Mouse (Mus musculus) liver, postnatal 0 days (tissue): ENCODE results near the gene Btbd18. TPM values are rescaled to one million over a fixed set of nuclear protein-coding genes. Genes with fewer than 3 reads are reported as not detected.

Experiments used
- ATAC-seq: fragments of 200-750 bp; cut with Nextera tagmentation; 2 replicates; pipeline ENCODE4 v1.8.0; 2017; ENCODE audit warnings: mild to moderate bottlenecking, moderate library complexity
- DNase-seq: peaks from one replicate; pipeline ENCODE4 v3.0.0-alpha.2; 2016
- H3K27ac ChIP-seq: fragments of 300-500 bp; sonication (generic); 2 replicates; pipeline ENCODE4 v1.5.1; 2014; ENCODE audit warnings: antibody characterized with exemption, moderate library complexity, mild to moderate bottlenecking, low read depth
- H3K27me3 ChIP-seq: fragments of 300-500 bp; sonication (generic); 2 replicates; pipeline ENCODE4 v1.6.1; 2014; ENCODE audit warnings: low read length, control low read depth, mixed read lengths; ENCODE audit not compliant: insufficient read depth
- H3K36me3 ChIP-seq: fragments of 300-500 bp; sonication (generic); replicated peaks from 2 replicates; pipeline ENCODE4 v1.6.1; 2014; ENCODE audit warnings: mild to moderate bottlenecking, control low read depth, low read length, moderate library complexity, mixed read lengths; ENCODE audit not compliant: insufficient read depth
- H3K4me1 ChIP-seq: fragments of 300-500 bp; sonication (generic); 2 replicates; pipeline ENCODE4 v1.6.1; 2014; ENCODE audit warnings: antibody characterized with exemption, mild to moderate bottlenecking, control low read depth; ENCODE audit not compliant: insufficient read depth
- H3K4me2 ChIP-seq: fragments of 300-500 bp; sonication (generic); 2 replicates; pipeline ENCODE4 v1.6.1; 2014; ENCODE audit warnings: low read depth, mild to moderate bottlenecking, low read length, moderate library complexity, mixed read lengths
- H3K4me3 ChIP-seq: fragments of 300-500 bp; sonication (generic); 2 replicates; pipeline ENCODE4 v1.5.1; 2014; ENCODE audit warnings: low read depth, low read length
- H3K9ac ChIP-seq: fragments of 300-500 bp; sonication (generic); replicated peaks from 2 replicates; pipeline ENCODE4 v1.6.1; 2014; ENCODE audit warnings: mild to moderate bottlenecking, moderate library complexity
- H3K9me3 ChIP-seq: fragments of 300-500 bp; sonication (generic); 2 replicates; pipeline ENCODE4 v1.6.1; 2016; ENCODE audit warnings: mild to moderate bottlenecking, control low read depth, low read length, mixed read lengths
- CTCF ChIP-seq: sonication (generic); IDR thresholded peaks from 2 replicates; pipeline ENCODE4 v1.5.1; 2016; ENCODE audit warnings: antibody characterized with exemption, low read depth
- EP300 ChIP-seq: IDR thresholded peaks from 2 replicates; pipeline ENCODE4 v1.6.1; 2016; ENCODE audit warnings: antibody characterized with exemption, low read depth, mild to moderate bottlenecking
- WGBS: fragments of 180-500 bp; shearing (Covaris S2); extraction: QIAGEN DNeasy Blood & Tissue Kit; methylation state at CpG from one replicate; pipeline ENCODE4 v1.1.7; 2014; ENCODE audit not compliant: insufficient replicate concordance; 5-methylcytosine and 5-hydroxymethylcytosine counted together
- polyA plus RNA-seq: library from polyadenylated mRNA; unstranded; fragments of >200 nt; fragmentation: Nextera tagmentation; extraction: Ambion mirVana; gene quantifications from 2 replicates; pipeline ENCODE4 v1.2.1, GENCODE M21; 2015

Btbd18 gene
- polyA plus RNA-seq, 1 experiment from 2014 or later, result not detected

- Histone ChIP-seq H3K27me3 (no peaks in the 10 kb centered on the region), H3K4me1 (peaks cover 12% of the 10 kb centered on the region), H3K9ac (no peak overlapping the region), H3K36me3 (peaks cover 61% of the 10 kb centered on the region), H3K27ac (no peak overlapping the region), H3K4me2 (no peak overlapping the region), H3K4me3 (no peak overlapping the region), H3K9me3 (no peaks in the 10 kb centered on the region)
- DNase-seq (no peak), ATAC-seq (no peak)
- 84% methylated on average over 5 of the region's 5 CpGs for WGBS
- no peak for TF ChIP-seq EP300
- no peak for TF ChIP-seq CTCF
These were observed 45.5 kb downstream of the Btbd18 start for GRCm38 (mm10) chr2:84704329-84704728.

GRCm38 (mm10) chr2:84705295-84705694, 46.4 kb downstream of the Btbd18 start:
- Histone ChIP-seq H3K9me3 (no peaks in the 10 kb centered on the region), H3K4me3 (no peak overlapping the region), H3K36me3 (peaks cover 59% of the 10 kb centered on the region), H3K9ac (no peak overlapping the region), H3K27ac (no peak overlapping the region), H3K4me1 (peaks cover 12% of the 10 kb centered on the region), H3K4me2 (no peak overlapping the region), H3K27me3 (no peaks in the 10 kb centered on the region)
- TF ChIP-seq CTCF (no peak), EP300 (no peak)
- no peak for DNase-seq
- WGBS, result 70% methylated on average over 1 of the region's 1 CpGs
- ATAC-seq, result no peak

GRCm38 (mm10) chr2:84707523-84707922, 48.6 kb downstream of the Btbd18 start:
- Histone ChIP-seq H3K9me3 (no peaks in the 10 kb centered on the region), H3K36me3 (peaks cover 57% of the 10 kb centered on the region), H3K4me3 (no peak overlapping the region), H3K4me1 (peaks cover 15% of the 10 kb centered on the region), H3K27ac (no peak overlapping the region), H3K4me2 (no peak overlapping the region), H3K9ac (0 out of 2 replicates have a peak overlapping the region, but pooled peaks have one; percentile 6), H3K27me3 (no peaks in the 10 kb centered on the region)
- TF ChIP-seq EP300 (no peak), CTCF (no peak)
- 84% methylated on average over 1 of the region's 1 CpGs for WGBS
- no peak for DNase-seq
- no peak for ATAC-seq

- WGBS, result 93% methylated on average over 2 of the region's 2 CpGs
- no peak overlapping the region for H3K4me2 ChIP-seq
- TF ChIP-seq CTCF, result no peak
- no peak for TF ChIP-seq EP300
- no peaks in the 10 kb centered on the region for H3K9me3 ChIP-seq
- H3K27ac ChIP-seq, result no peak overlapping the region
- DNase-seq (no peak), ATAC-seq (no peak)
- H3K9ac ChIP-seq, result no peak overlapping the region
- no peak overlapping the region for H3K4me3 ChIP-seq
- no peaks in the 10 kb centered on the region for H3K27me3 ChIP-seq
- peaks cover 10% of the 10 kb centered on the region for H3K4me1 ChIP-seq
- H3K36me3 ChIP-seq, result peaks cover 35% of the 10 kb centered on the region
These were observed 53.0 kb downstream of the Btbd18 start for GRCm38 (mm10) chr2:84711898-84712297.

- peaks cover 15% of the 10 kb centered on the region for H3K36me3 ChIP-seq
- H3K27ac ChIP-seq, result peak overlapping the region; percentile 94
- H3K27me3 ChIP-seq, result no peaks in the 10 kb centered on the region
- TF ChIP-seq EP300, result no peak
- H3K9ac ChIP-seq, result peak overlapping the region; percentile 93
- peak overlapping the region; percentile 62 for H3K4me2 ChIP-seq
- DNase-seq (no peak), ATAC-seq (no peak)
- under 1% methylated on average over 11 of the region's 26 CpGs for WGBS
- no peaks in the 10 kb centered on the region for H3K9me3 ChIP-seq
- H3K4me1 ChIP-seq, result peaks cover 14% of the 10 kb centered on the region
- peak overlapping the region; percentile 90 for H3K4me3 ChIP-seq
These were observed 55.5 kb downstream of the Btbd18 start for GRCm38 (mm10) chr2:84714422-84714810.

- Histone ChIP-seq H3K9ac (peak within 1 kb of the TSS; percentile 93), H3K4me3 (peak within 1 kb of the TSS; percentile 90), H3K4me2 (peak within 1 kb of the TSS; percentile 91), H3K36me3 (peaks cover 14% of the 10 kb centered on the region), H3K27me3 (no peaks in the 10 kb centered on the region), H3K4me1 (peaks cover 14% of the 10 kb centered on the region), H3K9me3 (no peaks in the 10 kb centered on the region), H3K27ac (peak within 1 kb of the TSS; percentile 94)
- ATAC-seq, result peak; percentile 92
- TF ChIP-seq EP300 (no peak), CTCF (no peak)
- under 1% methylated on average over 88 of the region's 107 CpGs for WGBS
- peak; percentile 99 for DNase-seq
These were observed 56.1 kb downstream of the Btbd18 start, which contains the start of gene Zdhhc5 for GRCm38 (mm10) chr2:84714811-84715561. Gene Zdhhc5, minus strand, starts transcription at chr2:84715180.
